Mouse (Mus musculus) limb, embryonic 15.5 days (tissue): Measurements from ENCODE around the gene Hoxd10. TPM values are rescaled to one million over a fixed set of nuclear protein-coding genes. Genes with fewer than 3 reads are reported as not detected.

Experiments used
- ATAC-seq: fragments of 200-750 bp; cut with Nextera tagmentation; 2 replicates; pipeline ENCODE4 v1.8.0; 2017; ENCODE audit warnings: low read depth, moderate TSS enrichment; ENCODE audit not compliant: insufficient number of reproducible peaks, low FRiP score, low TSS enrichment
- H3K27ac ChIP-seq: fragments of 300-500 bp; sonication (generic); 2 replicates; pipeline ENCODE4 v1.5.1; 2015; ENCODE audit warnings: moderate library complexity, mild to moderate bottlenecking, inconsistent platforms
- H3K27me3 ChIP-seq: fragments of 300-500 bp; sonication (generic); 2 replicates; pipeline ENCODE4 v1.6.1; 2015; ENCODE audit warnings: inconsistent platforms
- H3K36me3 ChIP-seq: fragments of 300-500 bp; sonication (generic); 2 replicates; pipeline ENCODE4 v1.6.1; 2015; ENCODE audit warnings: inconsistent platforms
- H3K4me1 ChIP-seq: fragments of 300-500 bp; sonication (generic); 2 replicates; pipeline ENCODE4 v1.6.1; 2015; ENCODE audit warnings: inconsistent platforms
- H3K4me2 ChIP-seq: fragments of 300-500 bp; sonication (generic); 2 replicates; pipeline ENCODE4 v1.6.1; 2015; ENCODE audit warnings: mild to moderate bottlenecking, inconsistent platforms
- H3K4me3 ChIP-seq: fragments of 300-500 bp; sonication (generic); 2 replicates; pipeline ENCODE4 v1.5.1; 2015; ENCODE audit warnings: mild to moderate bottlenecking, inconsistent platforms
- H3K9ac ChIP-seq: fragments of 300-500 bp; sonication (generic); 2 replicates; pipeline ENCODE4 v1.6.1; 2015; ENCODE audit warnings: inconsistent platforms
- H3K9me3 ChIP-seq: fragments of 300-500 bp; sonication (generic); 2 replicates; pipeline ENCODE4 v1.6.1; 2016; ENCODE audit warnings: inconsistent platforms
- WGBS: fragments of 180-500 bp; shearing (Covaris S2); methylation state at CpG from one replicate; pipeline ENCODE4 v1.1.7; 2015; 5-methylcytosine and 5-hydroxymethylcytosine counted together
- polyA plus RNA-seq: library from polyadenylated mRNA; unstranded; fragments of >200 nt; fragmentation: Nextera tagmentation; extraction: Ambion mirVana; gene quantifications from 2 replicates; pipeline ENCODE4 v1.2.1, GENCODE M21; 2015

Gene Hoxd10
- polyA plus RNA-seq, 1 experiment from 2014 or later = 14.5 TPM

- 13% methylated on average over 16 of the region's 16 CpGs for WGBS
- H3K4me3 ChIP-seq = peak overlapping the region; percentile 44
- peak overlapping the region; percentile 62 for H3K4me2 ChIP-seq
- no peaks in the 10 kb centered on the region; the same call in 1 of the 2 replicates for H3K36me3 ChIP-seq
- no peak for ATAC-seq
- no peaks in the 10 kb centered on the region for H3K9me3 ChIP-seq
- H3K27ac ChIP-seq = 0 out of 2 replicates have a peak overlapping the region, but pooled peaks have one; percentile 86
- no peak overlapping the region for H3K9ac ChIP-seq
- H3K4me1 ChIP-seq = peaks cover 52% of the 10 kb centered on the region
- H3K27me3 ChIP-seq = peaks cover 80% of the 10 kb centered on the region
Measured at GRCm38 (mm10) chr2:74694066-74694465, 2.3 kb downstream of the Hoxd10 start.

- no peaks in the 10 kb centered on the region for H3K9me3 ChIP-seq
- H3K9ac ChIP-seq = no peak overlapping the region
- ATAC-seq = no peak
- H3K4me3 ChIP-seq = no peak overlapping the region
- no peak overlapping the region for H3K27ac ChIP-seq
- peaks cover 60% of the 10 kb centered on the region for H3K4me1 ChIP-seq
- H3K36me3 ChIP-seq = peaks cover 4% of the 10 kb centered on the region; the same call in 1 of the 2 replicates
- peaks cover 84% of the 10 kb centered on the region for H3K27me3 ChIP-seq
- H3K4me2 ChIP-seq = no peak overlapping the region
- 36% methylated on average over 1 of the region's 1 CpGs for WGBS
Measured at GRCm38 (mm10) chr2:74695383-74695782, 3.7 kb downstream of the Hoxd10 start.

GRCm38 (mm10) chr2:74695813-74696430 lies 4.2 kb downstream of the Hoxd10 start:
- peaks cover 65% of the 10 kb centered on the region for H3K4me1 ChIP-seq
- H3K9ac ChIP-seq = no peak overlapping the region
- H3K36me3 ChIP-seq = peaks cover 4% of the 10 kb centered on the region; the same call in 1 of the 2 replicates
- H3K27me3 ChIP-seq = peaks cover 88% of the 10 kb centered on the region
- peak overlapping the region; percentile 78 for H3K27ac ChIP-seq
- H3K4me3 ChIP-seq = 0 out of 2 replicates have a peak overlapping the region, but pooled peaks have one; percentile 48
- H3K9me3 ChIP-seq = no peaks in the 10 kb centered on the region
- WGBS = 34% methylated on average over 7 of the region's 7 CpGs
- no peak for ATAC-seq
- 0 out of 2 replicates have a peak overlapping the region, but pooled peaks have one; percentile 15 for H3K4me2 ChIP-seq

GRCm38 (mm10) chr2:74696442-74697335 lies 5.0 kb downstream of the Hoxd10 start:
- WGBS = 22% methylated on average over 34 of the region's 34 CpGs
- peaks cover 85% of the 10 kb centered on the region for H3K27me3 ChIP-seq
- H3K36me3 ChIP-seq = peaks cover 4% of the 10 kb centered on the region; the same call in 1 of the 2 replicates
- no peak overlapping the region; the same call in 1 of the 2 replicates for H3K9ac ChIP-seq
- H3K27ac ChIP-seq = peak overlapping the region; percentile 78
- H3K9me3 ChIP-seq = no peaks in the 10 kb centered on the region
- peaks cover 58% of the 10 kb centered on the region for H3K4me1 ChIP-seq
- H3K4me3 ChIP-seq = peak overlapping the region; percentile 48; the same call in 1 of the 2 replicates
- H3K4me2 ChIP-seq = peak overlapping the region; percentile 61
- no peak for ATAC-seq

GRCm38 (mm10) chr2:74697567-74698121 lies 5.9 kb downstream of the Hoxd10 start, which contains the start of gene Hoxd9:
Hoxd9 (plus strand) TSS chr2:74697727.
- 0 out of 2 replicates have a peak, but pooled peaks have one; percentile 31 for ATAC-seq
- Histone ChIP-seq H3K9me3 (no peaks in the 10 kb centered on the region), H3K36me3 (peaks cover 4% of the 10 kb centered on the region; the same call in 1 of the 2 replicates), H3K4me2 (peak within 1 kb of the TSS; percentile 61), H3K4me1 (peaks cover 50% of the 10 kb centered on the region), H3K27me3 (peaks cover 81% of the 10 kb centered on the region), H3K4me3 (peak within 1 kb of the TSS; percentile 48), H3K27ac (peak within 1 kb of the TSS; percentile 78), H3K9ac (peak within 1 kb of the TSS; percentile 47)
- WGBS = 2% methylated on average over 43 of the region's 43 CpGs

GRCm38 (mm10) chr2:74698201-74699052 lies 6.7 kb downstream of the Hoxd10 start:
- Histone ChIP-seq H3K36me3 (peaks cover 4% of the 10 kb centered on the region; the same call in 1 of the 2 replicates), H3K4me2 (peak overlapping the region; percentile 61), H3K27ac (peak overlapping the region; percentile 78), H3K4me1 (peaks cover 42% of the 10 kb centered on the region), H3K4me3 (peak overlapping the region; percentile 48), H3K9ac (peak overlapping the region; percentile 47), H3K27me3 (peaks cover 80% of the 10 kb centered on the region), H3K9me3 (no peaks in the 10 kb centered on the region)
- ATAC-seq = peak; percentile 35; the same call in 1 of the 2 replicates
- WGBS = 3% methylated on average over 83 of the region's 86 CpGs

- peak overlapping the region; percentile 48 for H3K4me3 ChIP-seq
- H3K27ac ChIP-seq = peak overlapping the region; percentile 78; the same call in 1 of the 2 replicates
Measured at GRCm38 (mm10) chr2:74699053-74699430, 7.3 kb downstream of the Hoxd10 start.

GRCm38 (mm10) chr2:74699664-74700545 lies 8.2 kb downstream of the Hoxd10 start:
- 37% methylated on average over 23 of the region's 23 CpGs for WGBS
- peaks cover 84% of the 10 kb centered on the region for H3K27me3 ChIP-seq
- peaks cover 52% of the 10 kb centered on the region for H3K4me1 ChIP-seq
- peak overlapping the region; percentile 48; the same call in 1 of the 2 replicates for H3K4me3 ChIP-seq
- H3K9me3 ChIP-seq = no peaks in the 10 kb centered on the region
- peaks cover 4% of the 10 kb centered on the region; the same call in 1 of the 2 replicates for H3K36me3 ChIP-seq
- no peak overlapping the region for H3K9ac ChIP-seq
- H3K4me2 ChIP-seq = peak overlapping the region; percentile 1; the same call in 1 of the 2 replicates
- ATAC-seq = no peak
- no peak overlapping the region for H3K27ac ChIP-seq

More at GRCm38 (mm10) chr2:74699053-74699430, 7.3 kb downstream of the Hoxd10 start:
- Histone ChIP-seq H3K36me3 (peaks cover 4% of the 10 kb centered on the region; the same call in 1 of the 2 replicates), H3K4me1 (peaks cover 46% of the 10 kb centered on the region), H3K4me2 (peak overlapping the region; percentile 61), H3K9ac (peak overlapping the region; percentile 47; the same call in 1 of the 2 replicates), H3K27me3 (peaks cover 82% of the 10 kb centered on the region), H3K9me3 (no peaks in the 10 kb centered on the region)
- WGBS = 9% methylated on average over 17 of the region's 17 CpGs
- no peak for ATAC-seq

GRCm38 (mm10) chr2:74700546-74701112 lies 8.9 kb downstream of the Hoxd10 start:
- Histone ChIP-seq H3K4me1 (peaks cover 59% of the 10 kb centered on the region), H3K4me3 (no peak overlapping the region), H3K27ac (no peak overlapping the region), H3K9ac (no peak overlapping the region), H3K9me3 (no peaks in the 10 kb centered on the region), H3K36me3 (peaks cover 4% of the 10 kb centered on the region; the same call in 1 of the 2 replicates), H3K4me2 (no peak overlapping the region), H3K27me3 (peaks cover 84% of the 10 kb centered on the region)
- no peak for ATAC-seq
- 34% methylated on average over 22 of the region's 22 CpGs for WGBS
